Mouse (Mus musculus) small intestine, adult 2 months (tissue): ENCODE results near the gene Lrrc27.

Experiments
- CTCF ChIP-seq: fragments of 200-500 bp; IDR thresholded peaks from 2 replicates; pipeline ENCODE4 v1.5.1; 2012; ENCODE audit warnings: low read depth, mild to moderate bottlenecking, control low read depth, inconsistent platforms, low read length, moderate library complexity, mixed read lengths; ENCODE audit not compliant: insufficient replicate concordance, insufficient read length; ENCODE audit errors: extremely low read depth
- POLR2A ChIP-seq: fragments of 200-500 bp; IDR thresholded peaks from 2 replicates; pipeline ENCODE4 v1.6.1; 2012; ENCODE audit warnings: low read depth, mild to moderate bottlenecking, control low read depth, inconsistent platforms, low read length, moderate library complexity

DNA sequence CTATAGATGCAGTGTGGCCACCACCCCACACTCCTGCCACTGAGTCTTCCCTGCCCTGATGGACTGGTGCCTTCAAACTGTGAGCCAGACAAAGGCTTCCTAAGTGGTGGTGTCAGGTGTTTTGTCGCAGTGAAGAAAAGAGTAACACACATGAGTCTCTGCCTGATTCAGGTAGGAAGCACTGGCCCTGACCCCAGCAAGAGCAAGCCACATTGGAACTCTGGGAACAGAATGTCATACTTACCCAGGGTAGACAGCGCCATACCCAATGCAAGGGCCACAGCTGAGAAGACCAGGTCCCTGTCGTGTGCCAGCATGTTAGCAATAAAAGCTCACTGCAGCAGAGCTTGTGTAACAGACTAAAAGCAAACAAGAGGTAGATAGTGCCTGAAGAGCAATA is 32.7 kb upstream of the Lrrc27 start:
- TF ChIP-seq POLR2A, result no peak
- no peak for TF ChIP-seq CTCF
